Mouse (Mus musculus): ENCODE data around the gene Gpha2.

Gene Gpha2

DNA sequence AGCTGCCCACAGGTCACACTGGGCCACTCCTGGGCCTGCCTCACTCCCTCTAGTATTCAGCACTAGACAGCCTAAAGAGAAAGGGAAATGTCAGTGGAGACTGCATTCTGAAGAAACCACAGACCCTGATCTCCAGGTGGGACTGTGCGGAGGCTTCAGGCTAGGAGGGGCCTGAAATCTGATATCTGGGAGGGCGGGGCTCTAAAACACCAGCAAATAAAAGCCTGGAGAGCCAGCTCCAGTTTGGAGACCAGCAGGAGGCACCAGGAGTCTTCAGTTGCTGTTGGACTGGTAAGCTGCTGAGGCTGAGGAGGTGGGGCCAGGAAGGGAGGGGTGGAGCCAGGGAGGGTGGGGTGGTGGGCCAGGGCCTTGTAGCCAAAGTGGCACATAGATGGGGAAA lies at the start of gene Gpha2:
Gene Gpha2, plus strand, starts transcription at position 246 of the 400 bp plus-strand sequence.
- no peak for ATAC-seq (ENCODE audit: low TSS enrichment)

DNA sequence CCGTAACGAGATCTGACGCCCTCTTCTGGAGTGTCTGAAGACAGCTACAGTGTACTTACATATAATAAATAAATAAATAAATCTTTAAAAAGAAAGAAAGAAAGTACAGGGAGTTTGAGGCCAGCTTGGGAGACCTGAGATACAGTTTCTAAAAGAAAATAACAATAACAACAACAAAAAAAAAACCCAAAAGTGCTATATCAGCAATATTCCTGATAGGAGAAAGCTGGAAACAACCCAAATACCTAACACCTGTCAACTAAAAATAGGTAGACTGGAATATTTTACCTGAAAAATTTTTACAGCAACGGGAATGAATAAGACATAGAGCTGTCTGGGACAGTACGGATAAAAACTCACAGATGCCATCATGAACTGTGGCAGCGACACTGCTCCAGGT lies 47.4 kb upstream of the Gpha2 start:
- no peak for ATAC-seq (ENCODE audit: low TSS enrichment)

DNA sequence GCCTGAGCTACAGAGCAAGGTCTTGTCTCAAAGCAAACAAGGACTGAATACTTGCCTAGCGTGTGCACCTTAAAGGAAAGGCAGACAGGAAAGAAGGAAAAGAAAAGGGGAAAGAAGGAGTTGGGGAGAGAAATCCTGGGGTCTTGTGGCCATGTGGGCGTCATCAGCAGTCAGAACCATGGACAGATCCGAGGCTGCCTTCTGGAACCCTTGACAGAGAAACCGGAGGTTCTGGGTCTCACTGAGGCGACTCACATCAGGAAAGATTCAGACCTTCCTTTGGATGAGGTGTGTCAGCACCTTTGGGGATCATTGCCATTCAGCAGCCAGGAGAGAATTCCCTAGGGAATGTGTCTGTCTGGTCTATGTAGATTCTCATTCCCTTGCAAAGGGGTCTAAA lies 44.6 kb upstream of the Gpha2 start:
- no peak for ATAC-seq (ENCODE audit: low TSS enrichment)

- ATAC-seq (ENCODE audit: low TSS enrichment) = peak; percentile 55; the same call in 1 of the 2 replicates
Measured at GRCm38 (mm10) chr19:6182534-6182933, 43.6 kb upstream of the Gpha2 start.

DNA sequence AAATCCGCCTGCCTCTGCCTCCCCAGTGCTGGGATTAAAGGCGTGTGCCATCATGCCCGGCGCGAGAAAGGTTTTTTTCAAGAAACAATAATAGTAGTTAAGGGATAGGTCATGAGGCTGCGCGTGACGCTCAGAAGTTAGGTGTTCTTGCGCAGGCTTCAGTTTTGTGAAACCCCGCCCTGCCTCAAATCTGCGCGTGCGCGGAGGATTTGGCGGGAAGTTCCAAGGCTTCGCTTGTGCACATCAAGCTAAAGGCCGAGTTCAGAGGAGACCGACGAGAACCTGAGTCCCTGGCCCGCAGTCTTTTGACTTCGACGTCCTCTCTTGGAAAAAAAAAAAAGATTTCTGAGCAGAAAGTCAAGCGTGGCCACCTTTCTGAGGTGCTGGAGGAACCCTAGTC lies 42.0 kb upstream of the Gpha2 start, which contains the start of gene Majin:
Gene Majin, plus strand, starts transcription at position 258 of the 400 bp plus-strand sequence.
- no peak for ATAC-seq (ENCODE audit: low TSS enrichment)

DNA sequence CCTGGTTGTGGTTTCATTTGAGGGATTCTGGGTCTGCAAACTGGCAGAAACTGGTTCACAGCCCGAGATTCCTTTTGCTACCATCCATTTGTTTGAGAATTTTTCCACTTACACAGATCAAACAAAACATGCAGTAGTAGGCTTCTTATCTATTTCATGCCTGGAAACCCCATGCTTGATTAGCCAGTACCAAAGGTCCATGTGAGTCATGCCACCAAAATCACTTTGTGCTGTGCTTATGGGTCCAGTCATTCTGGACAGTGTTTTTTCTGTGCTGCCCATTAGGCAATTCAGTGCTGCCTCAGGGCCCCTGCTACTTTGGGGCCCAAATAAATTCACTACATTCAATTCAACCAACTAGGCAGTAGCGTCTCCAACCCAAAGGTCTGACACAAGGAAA lies 21.9 kb upstream of the Gpha2 start:
- ATAC-seq (ENCODE audit: low TSS enrichment) = no peak

DNA sequence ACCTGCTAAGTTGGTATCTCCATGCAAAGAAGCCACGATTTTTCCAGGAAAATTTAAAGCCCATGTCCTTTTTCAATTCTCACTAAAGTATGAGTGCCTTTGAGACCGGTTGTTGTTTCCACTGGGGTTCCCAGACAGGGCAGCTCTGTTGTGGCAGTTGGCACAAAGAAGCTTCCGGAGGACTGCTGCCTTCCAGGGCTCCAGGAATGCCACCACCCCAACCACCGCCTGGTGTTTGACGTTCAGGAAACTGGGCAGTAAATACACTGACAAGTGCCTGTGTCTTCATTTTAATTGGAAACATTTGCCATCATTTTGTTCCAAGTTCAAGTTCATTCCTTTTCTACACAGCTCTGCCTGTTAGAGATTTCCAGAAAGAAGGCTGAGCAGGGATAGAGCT lies 19.5 kb upstream of the Gpha2 start:
- ATAC-seq (ENCODE audit: low TSS enrichment) = no peak

GRCm38 (mm10) chr19:6216046-6216705 lies 10.0 kb upstream of the Gpha2 start:
- ATAC-seq (ENCODE audit: low TSS enrichment) = no peak

DNA sequence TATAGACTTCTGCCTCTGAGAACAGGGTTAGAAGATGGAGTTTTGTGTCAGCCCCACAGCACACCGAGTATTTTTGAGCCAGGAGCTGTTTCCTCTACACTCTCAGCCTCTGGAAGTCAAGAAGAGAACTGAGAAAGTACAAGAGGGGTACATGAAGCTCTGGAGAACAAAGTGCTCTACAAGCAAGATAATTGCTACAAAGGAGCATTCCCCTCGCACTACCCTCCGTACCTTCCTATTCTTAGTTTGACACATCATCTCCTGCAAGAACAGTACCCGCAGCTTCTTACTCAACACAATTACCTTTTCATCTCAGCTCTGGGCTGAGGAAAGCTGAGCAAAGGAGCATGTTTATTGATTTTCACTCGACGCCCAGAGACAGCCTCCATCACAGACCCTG lies 7.6 kb upstream of the Gpha2 start:
- ATAC-seq (ENCODE audit: low TSS enrichment) = no peak

DNA sequence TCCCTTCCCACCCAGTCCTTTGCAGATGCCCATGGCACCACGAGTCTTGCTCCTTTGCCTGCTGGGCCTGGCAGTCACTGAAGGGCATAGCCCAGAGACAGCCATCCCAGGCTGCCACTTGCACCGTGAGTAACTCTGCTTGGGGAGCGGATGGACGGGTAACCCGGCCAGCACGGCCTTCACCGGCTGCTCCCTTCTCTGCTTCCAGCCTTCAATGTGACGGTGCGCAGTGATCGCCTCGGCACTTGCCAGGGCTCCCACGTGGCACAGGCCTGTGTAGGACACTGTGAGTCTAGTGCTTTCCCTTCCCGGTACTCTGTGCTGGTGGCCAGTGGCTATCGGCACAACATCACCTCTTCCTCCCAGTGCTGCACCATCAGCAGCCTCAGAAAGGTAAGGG lies 583 bp downstream of the Gpha2 start:
- ATAC-seq (ENCODE audit: low TSS enrichment) = no peak

DNA sequence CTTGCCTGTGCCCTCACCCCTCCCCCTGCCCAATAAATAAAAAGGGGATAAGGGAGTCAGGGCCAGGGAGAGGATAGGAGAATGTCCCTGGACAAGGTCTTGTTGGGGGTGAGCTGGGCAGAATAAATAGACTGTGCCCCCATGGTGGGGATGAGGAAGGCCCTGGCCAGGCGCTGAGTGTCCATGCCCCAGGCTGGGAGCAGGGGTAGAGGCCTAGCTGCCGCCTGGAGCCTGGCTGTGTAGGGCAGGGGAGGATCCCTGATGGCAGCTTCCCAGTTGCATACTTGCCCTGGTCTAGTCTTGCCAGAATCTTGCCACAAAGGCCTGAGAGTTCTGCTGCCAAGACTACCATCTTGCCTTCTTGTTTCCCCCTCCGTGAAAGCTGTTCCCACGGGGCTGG lies 1.7 kb downstream of the Gpha2 start:
- no peak for ATAC-seq (ENCODE audit: low TSS enrichment)

DNA sequence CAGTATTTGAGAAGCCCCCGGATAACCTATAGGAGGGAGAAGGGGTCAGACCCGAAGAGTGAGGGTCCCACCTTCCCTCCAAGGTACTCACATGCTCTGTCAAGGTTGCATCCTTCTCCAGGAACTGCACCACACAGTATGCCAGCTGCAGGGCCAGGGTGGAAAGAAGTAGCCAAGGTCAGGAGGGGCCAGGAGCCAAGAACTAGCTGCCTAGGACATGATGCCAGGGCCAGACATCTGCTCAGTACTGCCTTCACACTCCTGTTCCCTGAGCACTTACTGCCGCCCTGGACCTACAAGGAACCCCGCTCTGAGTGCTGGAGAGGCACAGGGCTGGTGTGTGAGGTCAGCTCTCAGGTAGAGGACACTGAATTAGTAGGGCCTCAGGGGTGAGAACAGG lies 4.2 kb downstream of the Gpha2 start:
- no peak for ATAC-seq (ENCODE audit: low TSS enrichment)

DNA sequence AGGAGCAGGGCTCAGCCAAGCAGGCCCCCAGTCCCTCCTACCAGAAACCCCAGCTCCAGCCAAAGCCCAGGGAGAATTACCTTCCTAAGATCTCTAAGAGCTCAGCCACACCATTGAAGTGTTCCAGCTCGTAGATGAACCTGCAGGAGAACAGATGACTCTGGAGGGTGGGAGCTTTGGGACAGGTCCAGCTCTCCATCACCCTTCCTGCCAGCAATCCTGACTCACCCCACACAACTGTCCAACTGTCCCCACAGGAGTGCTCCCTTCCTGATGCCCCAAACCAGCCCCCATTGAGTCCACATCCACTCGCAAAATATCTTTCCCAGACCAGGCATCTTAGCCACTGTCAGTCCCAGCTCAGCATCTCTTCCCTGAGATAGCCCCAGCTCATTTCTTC lies 4.9 kb downstream of the Gpha2 start:
- no peak for ATAC-seq (ENCODE audit: low TSS enrichment)

- ATAC-seq (ENCODE audit: low TSS enrichment) = no peak
Measured at GRCm38 (mm10) chr19:6233647-6234046, 7.5 kb downstream of the Gpha2 start.

DNA sequence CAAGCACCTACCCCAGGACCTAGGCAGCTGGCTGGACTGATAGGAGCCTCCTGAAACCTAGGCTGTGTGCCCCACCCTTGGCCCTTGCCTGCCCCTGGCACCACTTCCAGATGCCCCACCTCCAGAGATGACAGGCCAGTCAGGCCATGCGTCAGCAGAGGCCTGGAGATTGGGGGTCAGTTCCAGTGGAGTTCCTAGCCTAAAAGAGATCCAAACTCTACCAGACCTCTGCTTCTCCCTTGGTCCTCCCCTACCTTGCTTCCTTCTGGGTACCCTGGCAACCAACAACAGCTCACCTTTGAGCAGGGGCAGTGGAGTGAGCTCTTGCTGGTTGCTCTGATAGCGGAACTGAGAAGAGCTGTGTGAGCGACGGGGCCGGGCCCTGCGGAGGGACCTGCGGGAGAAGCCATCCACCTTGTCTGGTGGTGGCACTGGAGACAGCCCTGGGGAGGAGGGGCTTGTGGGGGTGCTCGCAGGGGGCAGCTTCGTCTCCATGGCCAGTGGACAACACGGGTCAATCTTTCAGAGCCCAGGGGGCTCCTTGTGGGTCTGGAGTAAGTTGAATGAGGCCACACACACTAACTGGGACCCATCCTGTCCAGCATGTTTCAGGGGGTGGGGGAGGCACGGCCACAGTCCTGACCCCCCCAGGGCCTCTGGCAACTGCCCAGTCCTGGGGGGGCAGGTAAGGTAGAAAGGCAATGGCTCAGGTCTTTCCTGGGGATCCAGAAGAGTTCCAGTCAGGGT lies 8.3 kb downstream of the Gpha2 start:
- no peak for ATAC-seq (ENCODE audit: low TSS enrichment)

DNA sequence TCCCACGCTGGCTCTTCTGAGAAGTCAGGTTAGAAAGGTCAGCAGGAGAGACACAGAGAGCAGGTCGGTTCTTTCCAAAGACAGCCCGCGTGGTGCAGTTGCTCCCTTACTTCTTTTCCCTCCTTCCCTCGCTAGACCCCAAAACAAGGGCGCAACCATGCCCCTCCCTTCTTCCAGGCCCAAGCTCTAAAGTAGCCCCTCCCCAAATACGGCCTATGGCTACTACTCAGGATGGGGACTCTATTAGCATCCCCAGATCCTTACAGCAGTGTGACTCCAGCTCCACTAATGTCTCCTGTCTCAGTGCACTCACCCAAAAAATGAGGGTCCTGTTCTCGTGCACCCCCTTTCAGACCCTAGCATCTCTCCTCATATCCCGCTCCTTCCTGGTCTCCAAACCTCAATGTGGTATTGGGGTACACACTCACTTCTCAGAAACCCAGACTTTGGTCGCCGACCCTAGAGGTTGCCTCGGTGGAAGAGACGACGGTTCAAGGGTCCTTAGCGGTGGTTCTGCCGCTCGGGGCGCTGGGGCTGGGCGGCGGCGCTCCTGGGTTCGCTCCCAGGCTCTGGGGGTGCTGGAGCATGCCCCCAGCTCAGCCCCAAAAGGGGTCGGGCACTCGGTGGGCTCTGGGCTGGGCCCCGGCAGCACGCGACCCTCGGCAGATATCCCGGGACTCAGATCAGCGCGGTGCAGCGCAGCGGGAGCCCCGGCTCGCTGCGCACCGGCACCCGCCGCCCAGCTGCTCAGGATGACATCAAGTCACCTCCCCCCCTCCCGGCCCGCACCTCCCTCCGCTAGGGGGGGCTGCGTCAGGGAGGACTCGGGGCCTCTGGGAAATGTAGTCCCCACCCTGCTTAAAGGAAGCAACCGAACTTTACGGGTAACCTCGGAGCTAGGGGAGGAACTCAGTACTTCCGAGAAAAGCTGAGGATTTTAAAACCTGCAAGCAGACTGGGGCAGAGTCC lies 9.2 kb downstream of the Gpha2 start, which contains the start of gene Ppp2r5b:
Gene Ppp2r5b, minus strand, starts transcription at position 789 of the 969 bp plus-strand sequence.
- ATAC-seq (ENCODE audit: low TSS enrichment) = peak; percentile 81

GRCm38 (mm10) chr19:6236053-6236441 lies 9.9 kb downstream of the Gpha2 start:
- ATAC-seq (ENCODE audit: low TSS enrichment) = peak; percentile 93

- ATAC-seq (ENCODE audit: low TSS enrichment) = no peak
Measured at GRCm38 (mm10) chr19:6236842-6237241, 10.7 kb downstream of the Gpha2 start.

DNA sequence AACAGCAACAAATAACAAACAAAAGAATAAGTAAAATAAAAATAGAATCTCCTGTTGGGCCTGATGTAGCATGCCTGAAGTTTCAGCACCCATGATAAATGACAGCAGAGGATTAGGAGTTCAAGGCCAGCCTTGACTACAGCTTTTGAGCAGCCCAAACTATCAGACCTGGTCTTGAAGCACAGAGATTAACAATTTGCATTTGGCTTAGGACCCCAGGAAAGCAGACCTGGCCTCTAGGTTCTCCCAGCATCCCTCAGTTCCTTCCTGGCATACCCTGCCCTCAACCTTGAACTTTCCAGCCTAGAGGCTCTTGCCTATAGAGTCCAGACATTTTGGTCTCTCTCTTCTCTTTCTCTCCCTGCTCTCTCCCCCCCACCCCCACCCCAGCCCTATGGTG lies 12.6 kb downstream of the Gpha2 start:
- no peak for ATAC-seq (ENCODE audit: low TSS enrichment)

DNA sequence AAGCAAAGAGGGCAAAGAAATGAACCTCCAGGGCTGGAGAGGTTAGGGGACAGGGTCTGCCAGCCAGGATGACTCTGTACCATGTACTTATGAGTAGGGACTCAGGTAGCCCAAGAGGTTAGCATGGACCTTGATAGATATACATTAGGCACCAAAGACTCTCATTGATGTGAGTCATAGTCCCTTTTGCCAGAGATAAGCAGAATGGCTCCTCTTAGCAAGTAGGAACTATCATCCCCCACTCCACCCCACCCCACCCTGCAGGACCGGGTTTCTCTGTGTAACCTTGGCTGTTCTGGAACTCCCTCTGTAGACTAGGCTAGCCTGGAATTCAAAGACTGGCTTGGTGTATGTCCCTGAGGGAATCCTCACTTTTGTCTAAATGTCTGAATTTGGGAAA lies 14.0 kb downstream of the Gpha2 start:
- no peak for ATAC-seq (ENCODE audit: low TSS enrichment)

- ATAC-seq (ENCODE audit: low TSS enrichment) = no peak
Measured at GRCm38 (mm10) chr19:6240725-6241124, 14.5 kb downstream of the Gpha2 start.
